Mouse (Mus musculus): ENCODE measurements around the gene Ahnak. TPM values are rescaled to one million over a fixed set of nuclear protein-coding genes. Genes with fewer than 3 reads are reported as not detected.

The Ahnak gene
- polyA plus RNA-seq, 1 experiment from 2014 or later = 4.9 TPM

DNA sequence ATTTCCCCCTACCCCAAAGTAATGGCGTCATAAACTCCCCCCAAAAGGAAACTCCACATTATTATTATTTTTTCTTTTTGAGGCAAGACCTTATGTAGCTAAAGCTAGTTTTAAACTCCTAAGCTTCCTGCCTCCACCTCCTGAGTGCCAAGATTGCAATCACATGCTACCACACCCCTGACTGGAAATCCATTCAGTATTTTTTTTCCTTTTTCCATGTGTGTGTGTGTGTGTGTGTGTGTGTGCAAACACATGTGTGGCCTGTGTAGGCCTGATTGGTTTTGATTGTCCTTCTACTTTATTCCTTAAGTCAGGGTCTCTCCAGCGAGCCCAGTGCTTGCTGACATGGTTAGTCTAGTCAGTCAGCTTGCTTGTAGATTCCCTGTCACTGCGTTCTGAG is 45.4 kb downstream of the Ahnak start:
- Histone ChIP-seq H3K4me2 (replicated peaks) (no peak overlapping the region), H3K9me3 (no peaks in the 10 kb centered on the region), H3K4me1 (replicated peaks) (no peaks in the 10 kb centered on the region), H3K4me3 (replicated peaks) (no peak overlapping the region), H3K27me3 (no peaks in the 10 kb centered on the region), H3K36me3 (no peaks in the 10 kb centered on the region), H3K9ac (replicated peaks) (no peak overlapping the region), H3K27ac (no peak overlapping the region)
- ATAC-seq = no peak
- WGBS = 87% methylated on average over 3 of the region's 3 CpGs

DNA sequence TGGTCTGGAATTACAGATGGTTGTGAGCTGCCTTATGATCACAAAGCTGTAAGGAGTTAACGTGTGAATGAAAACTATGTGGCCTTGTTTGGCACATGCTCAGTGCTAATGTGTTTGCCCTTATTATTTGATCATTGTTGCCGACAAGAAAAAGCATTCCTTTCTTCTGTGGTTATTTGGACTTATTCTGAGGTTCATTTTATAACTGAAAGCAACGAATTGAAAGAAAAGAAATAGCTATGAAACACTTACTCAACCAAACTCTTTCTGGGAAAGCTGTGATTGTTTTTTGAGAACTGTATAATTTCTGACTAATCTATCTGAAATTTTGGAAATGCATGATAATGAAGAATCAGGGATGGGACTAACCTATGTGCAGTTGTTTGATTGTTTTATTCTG is 46.0 kb downstream of the Ahnak start:
- Histone ChIP-seq H3K4me3 (replicated peaks) (no peak overlapping the region), H3K27me3 (no peaks in the 10 kb centered on the region), H3K27ac (no peak overlapping the region), H3K9me3 (no peaks in the 10 kb centered on the region), H3K4me2 (replicated peaks) (no peak overlapping the region), H3K36me3 (no peaks in the 10 kb centered on the region), H3K9ac (replicated peaks) (no peak overlapping the region), H3K4me1 (replicated peaks) (no peaks in the 10 kb centered on the region)
- ATAC-seq = no peak
- 83% methylated on average over 3 of the region's 3 CpGs for WGBS

DNA sequence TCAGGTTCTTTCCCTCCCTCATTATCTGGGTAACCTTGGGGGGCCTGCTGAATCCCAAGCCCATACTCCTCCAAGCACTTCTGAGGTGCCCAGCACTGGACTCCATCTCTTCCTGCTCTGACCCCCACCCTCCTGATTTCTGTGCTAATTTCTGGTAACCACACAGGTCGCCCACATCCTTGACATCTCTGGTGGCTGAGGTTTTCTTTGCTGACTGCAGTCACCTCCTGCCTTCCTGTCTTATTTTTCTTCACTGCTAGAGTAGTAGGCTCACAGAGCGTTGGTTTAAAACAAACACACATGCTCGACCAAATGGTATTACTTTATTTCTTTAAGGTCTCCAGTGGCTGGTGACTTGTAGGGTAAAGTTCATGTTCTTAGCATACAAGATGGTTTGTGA is 49.1 kb downstream of the Ahnak start:
- Histone ChIP-seq H3K4me3 (replicated peaks) (no peak overlapping the region), H3K27me3 (no peaks in the 10 kb centered on the region), H3K4me2 (replicated peaks) (no peak overlapping the region), H3K36me3 (no peaks in the 10 kb centered on the region), H3K9ac (replicated peaks) (no peak overlapping the region), H3K9me3 (no peaks in the 10 kb centered on the region), H3K4me1 (replicated peaks) (no peaks in the 10 kb centered on the region), H3K27ac (no peak overlapping the region)
- 77% methylated on average over 3 of the region's 3 CpGs for WGBS
- ATAC-seq = no peak

DNA sequence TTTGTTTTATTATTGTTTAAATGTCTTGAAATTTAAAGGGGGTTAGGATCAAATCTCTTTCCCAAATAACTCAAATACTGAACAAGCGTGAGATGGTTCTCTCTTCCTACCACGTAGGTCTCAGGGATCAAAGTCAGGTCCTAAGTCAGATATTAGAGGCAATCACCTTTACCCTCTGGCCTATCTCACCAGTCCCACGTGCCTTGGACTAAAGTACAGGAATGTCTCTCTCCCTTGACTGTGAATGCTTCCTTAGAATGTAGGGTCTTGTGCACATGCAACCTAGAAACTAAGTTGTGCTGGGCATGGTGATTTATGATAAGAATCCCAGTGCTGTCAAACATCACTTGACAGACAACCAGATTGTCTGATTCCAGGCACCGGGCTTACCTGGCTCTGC is 50.2 kb downstream of the Ahnak start:
- Histone ChIP-seq H3K4me2 (replicated peaks) (no peak overlapping the region), H3K4me3 (replicated peaks) (no peak overlapping the region), H3K4me1 (replicated peaks) (no peaks in the 10 kb centered on the region), H3K36me3 (no peaks in the 10 kb centered on the region), H3K9ac (replicated peaks) (no peak overlapping the region), H3K9me3 (no peaks in the 10 kb centered on the region), H3K27me3 (no peaks in the 10 kb centered on the region), H3K27ac (no peak overlapping the region)
- 83% methylated on average over 4 of the region's 4 CpGs for WGBS
- ATAC-seq = no peak

DNA sequence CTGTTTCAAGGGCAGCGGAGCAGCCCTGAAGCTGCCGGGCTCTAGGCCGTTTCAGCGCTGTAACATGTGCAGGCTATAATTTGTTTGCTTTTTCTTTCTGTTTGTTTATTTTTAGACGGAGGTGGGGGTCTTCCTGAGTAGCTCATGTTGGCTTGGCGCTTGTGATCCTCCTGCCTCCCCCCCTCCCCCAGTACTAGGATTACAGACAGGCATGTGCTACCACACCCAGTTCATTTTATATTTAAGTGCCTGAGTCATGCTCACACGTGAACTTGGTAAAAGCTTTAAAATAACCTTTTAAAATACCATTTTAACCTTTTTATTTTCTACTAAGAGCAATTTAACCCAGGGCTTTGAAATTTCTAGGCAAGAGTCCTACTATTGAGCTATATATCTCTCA is 50.8 kb downstream of the Ahnak start:
- no peaks in the 10 kb centered on the region for H3K36me3 ChIP-seq
- no peak overlapping the region for H3K9ac ChIP-seq (replicated peaks)
- no peak overlapping the region for H3K4me3 ChIP-seq (replicated peaks)
- no peak overlapping the region for H3K27ac ChIP-seq
- H3K4me1 ChIP-seq (replicated peaks) = no peaks in the 10 kb centered on the region
- H3K9me3 ChIP-seq = no peaks in the 10 kb centered on the region
- WGBS = 80% methylated on average over 7 of the region's 7 CpGs
- no peak for ATAC-seq
- no peaks in the 10 kb centered on the region for H3K27me3 ChIP-seq
- H3K4me2 ChIP-seq (replicated peaks) = no peak overlapping the region

DNA sequence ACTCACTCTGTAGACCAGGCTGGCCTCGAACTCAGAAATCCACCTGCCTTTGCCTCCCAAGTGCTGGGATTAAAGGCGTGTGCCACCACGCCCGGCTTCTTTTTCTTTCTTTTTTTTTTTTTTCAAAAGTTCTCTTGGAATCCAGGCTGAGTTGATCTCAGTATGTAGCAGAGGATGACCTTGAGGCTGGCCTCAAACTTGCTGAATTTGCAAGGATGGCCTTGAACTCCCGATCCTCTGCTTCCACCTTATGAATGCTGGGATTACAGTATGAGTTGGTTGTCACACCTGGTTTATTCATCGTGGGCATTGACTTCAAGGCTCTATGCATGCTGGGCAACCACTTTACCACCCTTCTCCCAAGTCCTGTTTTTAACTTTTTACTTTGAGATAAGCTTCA is 51.6 kb downstream of the Ahnak start:
- 83% methylated on average over 6 of the region's 6 CpGs for WGBS
- no peaks in the 10 kb centered on the region for H3K9me3 ChIP-seq

DNA sequence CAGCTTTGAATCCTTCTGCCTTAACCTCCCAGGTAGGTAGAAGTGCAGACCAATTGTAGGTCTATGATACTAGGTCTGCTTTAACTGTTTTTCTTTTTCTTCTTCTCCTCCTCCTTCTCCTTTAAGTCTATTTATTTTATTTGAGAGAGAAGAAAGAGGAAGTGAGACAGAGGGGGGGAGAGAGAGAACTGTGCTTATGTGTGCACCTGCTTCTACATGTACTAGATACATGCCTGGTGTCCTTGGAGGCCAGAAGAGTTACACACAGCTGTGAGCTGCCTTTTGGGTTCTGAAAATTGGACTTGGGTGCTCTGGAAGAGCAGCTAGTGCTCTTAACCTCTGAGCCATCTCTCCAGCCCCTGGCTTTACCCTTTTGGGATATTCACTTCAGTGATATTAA is 52.0 kb downstream of the Ahnak start:
- no peaks in the 10 kb centered on the region for H3K27me3 ChIP-seq

More for the DNA sequence above, 51.6 kb downstream of the Ahnak start:
- ATAC-seq = no peak
- Histone ChIP-seq H3K4me3 (replicated peaks) (no peak overlapping the region), H3K4me1 (replicated peaks) (no peaks in the 10 kb centered on the region), H3K27ac (no peak overlapping the region), H3K4me2 (replicated peaks) (no peak overlapping the region), H3K36me3 (no peaks in the 10 kb centered on the region), H3K9ac (replicated peaks) (no peak overlapping the region), H3K27me3 (no peaks in the 10 kb centered on the region)

DNA sequence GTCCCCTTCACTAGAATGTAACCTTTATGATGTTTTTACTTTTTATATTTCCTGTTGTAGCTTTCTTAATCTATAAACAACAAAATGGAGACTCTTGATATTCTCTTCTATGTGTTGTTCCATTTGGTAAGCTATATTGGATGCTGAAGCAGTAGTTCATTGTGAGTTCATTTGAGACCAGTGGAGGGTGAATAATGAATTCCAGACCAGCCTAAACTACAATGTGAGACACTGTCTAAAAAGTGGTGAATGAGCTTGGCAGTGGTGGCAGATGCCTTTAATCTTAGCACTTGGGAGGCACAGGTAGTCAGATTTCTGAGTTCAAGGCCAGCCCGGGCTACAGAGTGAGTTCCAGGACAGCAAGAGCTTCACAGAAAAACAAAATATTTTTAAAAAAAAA is 54.0 kb downstream of the Ahnak start:
- Histone ChIP-seq H3K36me3 (no peaks in the 10 kb centered on the region), H3K9me3 (no peaks in the 10 kb centered on the region), H3K4me3 (replicated peaks) (no peak overlapping the region), H3K9ac (replicated peaks) (no peak overlapping the region), H3K27ac (no peak overlapping the region), H3K4me2 (replicated peaks) (no peak overlapping the region), H3K4me1 (replicated peaks) (no peaks in the 10 kb centered on the region), H3K27me3 (no peaks in the 10 kb centered on the region)
- ATAC-seq = no peak
- 83% methylated on average over 1 of the region's 1 CpGs for WGBS

More for the DNA sequence above, 52.0 kb downstream of the Ahnak start:
- Histone ChIP-seq H3K4me2 (replicated peaks) (no peak overlapping the region), H3K9ac (replicated peaks) (no peak overlapping the region), H3K4me1 (replicated peaks) (no peaks in the 10 kb centered on the region), H3K4me3 (replicated peaks) (no peak overlapping the region), H3K27ac (no peak overlapping the region), H3K36me3 (no peaks in the 10 kb centered on the region), H3K9me3 (no peaks in the 10 kb centered on the region)
- ATAC-seq = no peak

DNA sequence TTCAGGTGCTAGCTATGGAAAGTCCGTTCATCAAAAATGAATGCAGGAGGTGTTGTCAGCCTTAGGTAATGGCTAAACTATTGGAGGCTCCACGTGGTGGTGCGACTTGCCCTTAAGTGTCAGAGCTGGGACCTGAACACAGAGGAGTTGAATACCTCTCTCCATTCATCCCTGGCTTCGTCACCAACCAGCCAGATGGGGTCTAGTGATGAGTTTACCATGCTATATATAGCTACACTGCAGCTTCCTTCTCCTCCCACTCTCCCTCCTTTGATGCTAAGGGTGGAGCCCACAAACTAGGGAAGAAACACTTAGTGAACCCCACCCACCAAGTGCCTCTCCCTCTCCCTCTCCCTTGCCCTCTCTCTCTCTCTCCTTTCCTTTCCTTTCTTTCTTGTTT is 55.2 kb downstream of the Ahnak start:
- Histone ChIP-seq H3K27ac (no peak overlapping the region), H3K4me3 (replicated peaks) (no peak overlapping the region), H3K4me2 (replicated peaks) (no peak overlapping the region), H3K9ac (replicated peaks) (no peak overlapping the region), H3K9me3 (no peaks in the 10 kb centered on the region), H3K4me1 (replicated peaks) (no peaks in the 10 kb centered on the region), H3K27me3 (no peaks in the 10 kb centered on the region), H3K36me3 (no peaks in the 10 kb centered on the region)
- 85% methylated on average over 4 of the region's 4 CpGs for WGBS
- ATAC-seq = no peak

DNA sequence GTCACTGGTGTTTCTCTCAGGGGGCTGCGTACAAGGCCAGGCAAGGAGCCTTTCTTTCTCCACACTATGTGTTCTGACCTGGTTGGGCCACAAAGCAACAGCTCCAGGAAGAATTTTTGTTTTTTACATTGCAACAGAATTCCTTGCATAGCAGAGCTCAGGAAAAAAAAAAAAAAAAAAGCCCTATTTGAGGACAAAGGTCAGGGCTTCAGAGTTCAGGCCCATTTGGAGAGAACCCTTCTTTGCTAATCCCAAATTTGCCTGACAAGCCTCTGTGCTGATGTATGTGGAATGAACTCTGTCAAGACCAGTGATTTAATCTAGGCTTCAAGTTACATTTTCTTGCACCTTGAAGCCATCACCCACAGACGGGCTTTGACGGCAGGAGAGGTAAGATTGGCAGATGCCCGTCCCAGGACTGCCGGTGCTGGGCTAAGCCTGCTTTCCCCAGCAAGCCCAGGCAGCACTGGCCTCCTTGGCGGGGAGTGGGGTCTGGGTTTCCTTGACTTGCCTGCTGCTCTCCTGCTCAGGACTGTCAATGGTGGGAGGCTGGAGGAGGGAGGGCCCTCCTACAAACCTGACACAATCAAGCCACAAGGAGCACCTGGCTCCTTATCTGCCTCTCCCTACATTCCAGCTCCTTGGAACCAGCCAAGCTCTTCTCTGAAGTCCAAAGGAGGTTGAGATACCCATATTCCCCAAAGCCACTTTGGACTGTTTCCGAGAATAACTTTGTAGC is 58.3 kb downstream of the Ahnak start:
- Histone ChIP-seq H3K4me3 (replicated peaks) (no peak overlapping the region), H3K9ac (replicated peaks) (no peak overlapping the region), H3K36me3 (no peaks in the 10 kb centered on the region), H3K9me3 (no peaks in the 10 kb centered on the region), H3K4me2 (replicated peaks) (no peak overlapping the region), H3K27ac (no peak overlapping the region), H3K4me1 (replicated peaks) (no peaks in the 10 kb centered on the region), H3K27me3 (no peaks in the 10 kb centered on the region)
- 77% methylated on average over 7 of the region's 7 CpGs for WGBS
- ATAC-seq = no peak

DNA sequence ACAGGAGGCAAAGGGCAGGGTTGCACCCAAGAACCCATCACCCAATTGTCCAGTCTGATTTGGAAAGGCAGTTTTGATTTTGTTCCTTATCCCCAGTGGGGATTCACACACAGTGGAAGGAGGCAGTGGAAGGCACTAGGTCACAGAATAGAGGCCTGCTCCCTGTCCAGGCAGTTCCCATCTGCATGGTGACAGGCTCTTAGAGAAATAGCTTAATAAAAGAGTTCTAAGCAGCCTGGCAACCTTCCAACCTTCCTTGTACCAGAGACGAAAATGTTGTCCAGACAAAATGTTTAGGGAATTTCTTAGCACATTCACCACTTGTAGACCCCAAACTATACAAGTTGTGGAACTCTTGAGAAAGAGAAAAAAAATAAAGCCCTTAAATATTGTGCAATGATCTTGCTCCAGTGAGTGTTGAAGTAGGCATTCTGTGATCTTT is 58.9 kb downstream of the Ahnak start:
- H3K27ac ChIP-seq = no peak overlapping the region
- no peaks in the 10 kb centered on the region for H3K9me3 ChIP-seq
- H3K4me1 ChIP-seq (replicated peaks) = no peaks in the 10 kb centered on the region
- no peak overlapping the region for H3K4me3 ChIP-seq (replicated peaks)
- ATAC-seq = no peak
- H3K27me3 ChIP-seq = no peaks in the 10 kb centered on the region
- H3K9ac ChIP-seq (replicated peaks) = no peak overlapping the region
- 48% methylated on average over 1 of the region's 1 CpGs for WGBS
- no peak overlapping the region for H3K4me2 ChIP-seq (replicated peaks)
- H3K36me3 ChIP-seq = no peaks in the 10 kb centered on the region

DNA sequence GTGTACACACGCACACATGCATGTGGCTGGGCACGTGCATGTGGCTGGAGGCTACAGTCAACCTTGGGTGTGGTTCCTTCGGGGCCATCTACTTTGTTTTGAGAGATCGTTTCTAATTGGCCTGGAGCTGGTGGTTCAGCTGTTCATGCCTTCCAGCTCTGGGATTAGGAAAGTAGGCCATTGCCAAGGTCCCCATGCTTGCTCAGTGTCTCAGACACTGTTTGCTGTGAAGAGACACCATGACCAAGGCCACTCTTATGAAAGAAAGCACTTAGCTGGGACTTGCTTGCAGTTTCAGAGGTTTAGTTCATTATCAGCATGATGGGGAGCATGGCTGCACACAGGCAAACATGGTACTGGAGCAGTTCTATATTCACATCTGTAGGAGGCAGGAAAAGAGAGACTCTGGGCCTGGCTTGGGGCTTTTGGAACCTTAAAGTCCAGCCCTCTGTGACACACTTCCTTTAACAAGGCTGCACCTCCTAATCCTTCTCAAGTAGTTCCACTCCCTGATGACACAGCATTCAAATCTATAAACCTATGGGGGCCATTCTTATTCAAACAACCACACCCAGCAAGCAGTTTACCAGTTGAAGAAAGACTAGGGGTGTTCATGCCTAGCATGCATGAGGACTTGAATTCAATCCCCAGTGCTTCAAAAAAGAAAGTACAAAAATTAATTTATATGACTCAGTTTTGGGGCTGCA is 60.0 kb downstream of the Ahnak start:
- H3K9ac ChIP-seq (replicated peaks) = no peak overlapping the region
- H3K27ac ChIP-seq = no peak overlapping the region
- H3K4me2 ChIP-seq (replicated peaks) = no peak overlapping the region
- WGBS = 97% methylated on average over 4 of the region's 4 CpGs
- H3K4me3 ChIP-seq (replicated peaks) = no peak overlapping the region
- no peaks in the 10 kb centered on the region for H3K27me3 ChIP-seq
- no peaks in the 10 kb centered on the region for H3K36me3 ChIP-seq
- H3K4me1 ChIP-seq (replicated peaks) = no peaks in the 10 kb centered on the region
- no peak for ATAC-seq
- no peaks in the 10 kb centered on the region for H3K9me3 ChIP-seq
